Mouse (Mus musculus) hindbrain, embryonic 16.5 days (tissue): ENCODE data around the gene C1ql3. TPM values are rescaled to one million over a fixed set of nuclear protein-coding genes. Genes with fewer than 3 reads are reported as not detected.

Experiments used
- ATAC-seq: fragments of 200-750 bp; cut with Nextera tagmentation; 2 replicates; pipeline ENCODE4 v1.8.0; 2017; ENCODE audit warnings: moderate TSS enrichment, moderate library complexity
- H3K27ac ChIP-seq: fragments of 300-500 bp; sonication (generic); 2 replicates; pipeline ENCODE4 v1.5.1; 2014; ENCODE audit warnings: low read depth, mild to moderate bottlenecking, control low read depth, low read length, moderate library complexity
- H3K27me3 ChIP-seq: fragments of 300-500 bp; sonication (generic); replicated peaks from 2 replicates; pipeline ENCODE4 v1.6.1; 2014; ENCODE audit warnings: low read length; ENCODE audit not compliant: control insufficient read depth, insufficient read depth
- H3K36me3 ChIP-seq: fragments of 300-500 bp; sonication (generic); 2 replicates; pipeline ENCODE4 v1.6.1; 2014; ENCODE audit warnings: mild to moderate bottlenecking, low read length, moderate library complexity, mixed read lengths; ENCODE audit not compliant: control insufficient read depth, insufficient read depth
- H3K4me1 ChIP-seq: fragments of 300-500 bp; sonication (generic); 2 replicates; pipeline ENCODE4 v1.6.1; 2014; ENCODE audit warnings: low read depth, low read length; ENCODE audit not compliant: control insufficient read depth, insufficient read depth
- H3K4me2 ChIP-seq: fragments of 300-500 bp; sonication (generic); 2 replicates; pipeline ENCODE4 v1.6.1; 2014; ENCODE audit warnings: mild to moderate bottlenecking, low read length, control low read depth, moderate library complexity
- H3K4me3 ChIP-seq: fragments of 300-500 bp; sonication (generic); 2 replicates; pipeline ENCODE4 v1.5.1; 2014; ENCODE audit warnings: mild to moderate bottlenecking, low read length, control low read depth, moderate library complexity
- H3K9ac ChIP-seq: fragments of 300-500 bp; sonication (generic); 2 replicates; pipeline ENCODE4 v1.6.1; 2014; ENCODE audit warnings: low read depth, mild to moderate bottlenecking, control low read depth, low read length, moderate library complexity
- H3K9me3 ChIP-seq: fragments of 300-500 bp; sonication (generic); 2 replicates; pipeline ENCODE4 v1.6.1; 2014; ENCODE audit warnings: mild to moderate bottlenecking, low read length, moderate library complexity; ENCODE audit not compliant: control insufficient read depth
- WGBS: fragments of 180-500 bp; shearing (Covaris S2); extraction: QIAGEN DNeasy Blood & Tissue Kit; methylation state at CpG from one replicate; pipeline ENCODE4 v1.1.7; 2014; 5-methylcytosine and 5-hydroxymethylcytosine counted together
- polyA plus RNA-seq: library from polyadenylated mRNA; unstranded; fragments of >200 nt; fragmentation: Nextera tagmentation; extraction: Ambion mirVana; gene quantifications from 2 replicates; pipeline ENCODE4 v1.2.1, GENCODE M21; 2015

The C1ql3 gene
- polyA plus RNA-seq, 1 experiment from 2014 or later: 6.8 TPM

DNA sequence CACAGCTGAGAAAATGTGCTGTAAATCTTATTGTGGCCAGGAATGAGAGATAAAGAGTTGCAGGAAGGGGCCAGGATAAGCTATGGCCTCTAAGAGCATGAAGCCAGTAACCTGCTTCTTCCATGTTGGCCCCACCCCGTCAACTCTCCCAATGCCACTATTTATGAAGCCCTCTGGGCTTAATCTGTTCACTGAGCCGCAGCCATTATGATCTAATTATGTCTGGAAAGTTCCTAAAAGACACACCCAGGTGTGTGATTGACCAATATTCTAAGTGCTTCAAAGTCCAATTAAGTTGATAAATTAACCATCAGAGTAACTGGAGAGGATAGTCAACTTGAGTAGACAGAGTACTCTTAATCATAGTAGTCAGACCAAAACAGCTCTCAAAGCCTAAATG, 37.9 kb downstream of the C1ql3 start:
- Histone ChIP-seq H3K36me3 (no peaks in the 10 kb centered on the region), H3K4me3 (no peak overlapping the region), H3K27me3 (no peaks in the 10 kb centered on the region), H3K9ac (no peak overlapping the region), H3K9me3 (no peaks in the 10 kb centered on the region), H3K4me2 (no peak overlapping the region), H3K27ac (no peak overlapping the region), H3K4me1 (no peaks in the 10 kb centered on the region; the same call in 1 of the 2 replicates)
- 88% methylated on average over 2 of the region's 2 CpGs for WGBS
- no peak for ATAC-seq

DNA sequence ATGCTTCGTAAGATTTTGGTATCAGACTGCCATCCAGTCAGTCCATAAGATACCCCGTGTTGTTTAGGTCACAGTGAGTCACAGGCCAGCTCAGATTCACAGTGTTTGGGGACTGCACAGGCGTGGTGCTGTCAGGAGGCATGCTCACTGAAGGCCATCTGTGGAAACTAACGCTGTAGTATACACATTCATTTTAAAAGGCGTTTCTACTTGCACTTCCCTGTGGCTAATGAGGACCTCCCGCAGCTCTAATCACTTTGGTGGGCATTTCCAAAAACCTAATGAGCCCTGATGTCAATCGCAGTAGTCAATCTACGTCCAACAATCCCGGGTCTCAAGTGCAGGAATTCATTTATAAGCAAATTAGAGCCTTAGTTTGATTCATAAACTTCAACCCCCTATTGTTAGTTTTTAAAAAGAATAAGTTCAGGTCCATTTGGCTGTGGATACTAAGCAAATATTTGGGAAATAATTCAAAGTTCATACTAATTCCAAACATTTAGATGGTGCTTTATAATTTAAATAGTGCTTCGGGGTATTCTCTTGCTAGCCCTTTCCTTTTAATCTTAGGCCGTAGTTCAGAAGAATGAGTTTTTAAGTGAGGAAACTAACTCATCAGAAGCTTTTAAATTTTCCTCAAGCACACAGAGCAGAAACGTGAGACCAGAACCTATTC, 41.4 kb downstream of the C1ql3 start:
- WGBS: 32% methylated on average over 12 of the region's 12 CpGs
- Histone ChIP-seq H3K9me3 (no peaks in the 10 kb centered on the region), H3K27ac (no peak overlapping the region), H3K4me2 (no peak overlapping the region), H3K4me3 (no peak overlapping the region), H3K9ac (no peak overlapping the region), H3K4me1 (no peaks in the 10 kb centered on the region), H3K36me3 (no peaks in the 10 kb centered on the region), H3K27me3 (no peaks in the 10 kb centered on the region)
- peak; percentile 48; the same call in 1 of the 2 replicates for ATAC-seq

- no peaks in the 10 kb centered on the region for H3K36me3 ChIP-seq
- no peak for ATAC-seq
- no peak overlapping the region for H3K4me2 ChIP-seq
- no peaks in the 10 kb centered on the region for H3K4me1 ChIP-seq
- H3K27me3 ChIP-seq: no peaks in the 10 kb centered on the region
- H3K4me3 ChIP-seq: no peak overlapping the region
- no peaks in the 10 kb centered on the region for H3K9me3 ChIP-seq
- H3K27ac ChIP-seq: no peak overlapping the region
- H3K9ac ChIP-seq: no peak overlapping the region
Measured at GRCm38 (mm10) chr2:12956703-12957424, 54.7 kb downstream of the C1ql3 start.

Other genes with a start within 250 kb of the C1ql3 start
- gene Pter, start 87.8 kb downstream of the C1ql3 start, polyA plus RNA-seq: 8.0 and 9.3 TPM in 2 replicates